Mouse (Mus musculus): ENCODE data around the gene Gm49361. TPM values are rescaled to one million over a fixed set of nuclear protein-coding genes. Genes with fewer than 3 reads are reported as not detected.

Gm49361 gene
- total RNA-seq, 2 experiments from 2014 or later: 0.36 to 0.50 TPM

- DNase-seq: peak; percentile 51
Observed at GRCm38 (mm10) chr14:57729975-57730499, 15.9 kb downstream of the Gm49361 start.

GRCm38 (mm10) chr14:57729364-57729763 lies 16.5 kb downstream of the Gm49361 start:
- DNase-seq: no peak

DNA sequence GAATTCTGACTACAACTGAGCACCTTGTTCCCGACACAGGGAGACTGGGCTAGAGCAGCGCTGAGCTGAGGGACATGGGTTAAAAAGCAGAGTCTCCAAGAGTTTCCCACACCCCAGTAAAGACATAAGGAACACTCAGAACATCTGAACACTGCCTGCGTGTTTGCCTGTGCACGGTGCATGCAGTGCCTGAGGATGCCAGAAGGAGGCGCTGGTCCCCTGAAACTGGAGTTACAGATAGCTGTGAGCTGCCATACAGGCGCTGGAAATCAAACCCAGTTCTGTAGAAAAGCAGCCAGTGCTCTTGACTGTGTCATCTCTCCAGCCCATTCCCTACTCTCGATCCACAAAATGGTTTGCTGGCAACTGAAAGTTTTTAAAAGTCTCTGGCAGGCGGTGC lies 19.7 kb downstream of the Gm49361 start:
- no peak for DNase-seq

DNA sequence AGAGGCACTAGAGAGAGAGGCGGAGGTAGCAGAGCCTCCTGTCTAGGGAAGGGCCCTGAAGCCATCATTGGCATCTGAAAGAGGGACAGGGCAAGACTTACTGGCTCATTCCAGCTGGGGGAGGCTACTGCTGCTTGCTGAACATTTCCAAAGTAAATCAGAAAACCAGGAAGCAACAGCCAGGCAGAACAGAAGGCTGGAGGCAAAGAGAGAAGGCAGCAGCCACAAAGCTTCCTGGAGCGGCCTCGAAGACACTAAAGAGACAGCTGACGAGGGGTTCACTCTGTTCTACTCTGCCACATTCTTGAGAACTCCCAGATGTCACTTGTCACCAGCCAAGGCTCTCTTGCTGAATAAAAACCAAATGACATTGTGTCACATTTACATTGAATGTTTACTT lies 21.4 kb downstream of the Gm49361 start:
- no peak for DNase-seq

- no peak for DNase-seq
Observed at GRCm38 (mm10) chr14:57718245-57718644, 27.7 kb downstream of the Gm49361 start.

GRCm38 (mm10) chr14:57716601-57717245 lies 29.2 kb downstream of the Gm49361 start:
- no peak for DNase-seq

GRCm38 (mm10) chr14:57712884-57713283 lies 33.0 kb downstream of the Gm49361 start:
- no peak for DNase-seq

- no peak for DNase-seq
Observed at GRCm38 (mm10) chr14:57711059-57711458, 34.8 kb downstream of the Gm49361 start.

GRCm38 (mm10) chr14:57709171-57709570 lies 36.7 kb downstream of the Gm49361 start:
- peak; percentile 52 for DNase-seq

GRCm38 (mm10) chr14:57708580-57708979 lies 37.3 kb downstream of the Gm49361 start:
- peak; percentile 51 for DNase-seq

- peak; percentile 64 for DNase-seq
Observed at GRCm38 (mm10) chr14:57707100-57707893, 38.6 kb downstream of the Gm49361 start.

- DNase-seq: no peak
Observed at GRCm38 (mm10) chr14:57706760-57707099, 39.2 kb downstream of the Gm49361 start.

DNA sequence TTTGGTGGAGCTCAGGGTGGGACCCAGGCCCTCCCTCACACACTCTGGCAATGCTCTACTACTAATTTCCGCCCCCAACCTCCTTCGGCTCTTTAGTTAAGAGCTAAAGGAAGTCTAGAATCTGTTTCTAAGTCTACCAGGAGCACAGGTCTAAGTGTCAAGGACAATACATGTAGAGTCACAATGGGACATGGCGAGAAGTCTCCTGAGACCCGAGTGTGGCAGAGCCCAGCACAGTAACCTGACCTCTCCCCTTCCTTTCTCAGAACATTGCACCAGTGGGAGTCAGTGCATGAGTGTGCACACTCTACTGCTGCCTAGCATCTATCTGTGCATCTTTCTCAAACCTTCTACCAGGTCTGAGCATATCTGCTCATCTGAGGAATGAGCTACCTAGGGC lies 40.1 kb downstream of the Gm49361 start:
- no peak for DNase-seq

- DNase-seq: no peak
Observed at GRCm38 (mm10) chr14:57705075-57705474, 40.8 kb downstream of the Gm49361 start.

GRCm38 (mm10) chr14:57701915-57702477 lies 43.9 kb downstream of the Gm49361 start:
- DNase-seq: no peak

DNA sequence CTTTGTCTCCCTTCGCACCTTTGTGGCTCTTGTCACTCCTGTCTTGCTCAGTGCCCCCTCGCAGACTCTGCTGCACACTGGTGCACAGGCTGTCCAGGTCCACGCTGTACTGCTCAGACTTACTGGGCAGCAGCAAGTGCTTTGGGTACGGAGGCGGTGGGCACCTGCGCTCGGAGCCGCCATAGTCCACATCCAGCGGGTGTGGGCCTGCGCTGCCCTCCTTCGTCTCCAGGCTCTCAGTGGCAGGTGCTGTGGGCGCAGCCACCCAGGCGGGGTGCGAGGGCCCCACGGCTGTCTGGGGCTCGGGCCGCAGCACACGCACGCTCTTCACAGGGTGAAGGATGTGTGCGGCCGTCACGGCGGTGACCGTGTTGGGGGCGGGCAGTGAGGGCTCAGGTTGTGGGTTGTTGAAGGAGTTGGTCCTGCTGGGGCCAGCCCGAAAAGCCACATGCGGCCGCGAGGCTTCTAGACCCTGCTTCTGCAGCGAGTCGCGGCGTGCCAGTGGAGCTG lies 46.4 kb downstream of the Gm49361 start:
- DNase-seq: no peak

DNA sequence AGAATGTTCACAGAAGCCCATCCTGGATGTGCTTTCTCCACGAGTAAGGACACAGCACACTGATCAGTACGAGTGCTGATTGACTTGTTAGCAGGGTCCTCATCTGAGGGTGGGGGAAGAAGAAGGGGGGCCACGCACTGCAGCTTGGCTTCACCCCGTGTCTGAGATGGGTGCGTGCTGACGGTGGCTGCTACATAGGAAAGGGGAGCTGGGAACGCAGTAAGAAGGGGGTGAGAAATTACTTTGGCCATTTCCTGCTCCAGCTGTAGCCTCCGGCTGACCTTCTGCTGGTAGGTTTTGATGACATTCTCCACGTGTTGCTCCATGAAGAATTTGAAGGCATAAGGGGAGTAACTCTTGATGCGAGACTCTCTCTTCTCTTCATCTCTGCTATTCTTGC lies 46.9 kb downstream of the Gm49361 start:
- DNase-seq: no peak

DNA sequence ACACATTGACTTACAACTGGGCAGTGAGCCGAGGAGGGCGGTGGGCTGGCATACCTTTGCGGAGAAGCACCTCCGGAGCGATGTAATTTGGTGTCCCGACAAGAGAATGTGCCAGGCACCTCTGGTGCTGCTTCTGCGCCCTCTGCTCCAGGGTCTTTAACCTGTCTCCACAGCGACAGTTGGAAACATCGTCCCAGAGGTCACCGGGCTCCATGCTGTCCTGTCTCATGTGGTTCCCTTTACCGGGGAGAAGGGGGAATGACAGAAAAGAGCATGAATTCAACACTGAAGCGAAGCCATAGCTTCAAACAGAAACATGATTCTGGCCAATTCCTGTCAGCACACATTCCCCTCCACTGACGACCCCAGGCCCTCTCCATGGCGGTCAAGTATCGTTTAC lies 49.8 kb downstream of the Gm49361 start:
- no peak for DNase-seq

DNA sequence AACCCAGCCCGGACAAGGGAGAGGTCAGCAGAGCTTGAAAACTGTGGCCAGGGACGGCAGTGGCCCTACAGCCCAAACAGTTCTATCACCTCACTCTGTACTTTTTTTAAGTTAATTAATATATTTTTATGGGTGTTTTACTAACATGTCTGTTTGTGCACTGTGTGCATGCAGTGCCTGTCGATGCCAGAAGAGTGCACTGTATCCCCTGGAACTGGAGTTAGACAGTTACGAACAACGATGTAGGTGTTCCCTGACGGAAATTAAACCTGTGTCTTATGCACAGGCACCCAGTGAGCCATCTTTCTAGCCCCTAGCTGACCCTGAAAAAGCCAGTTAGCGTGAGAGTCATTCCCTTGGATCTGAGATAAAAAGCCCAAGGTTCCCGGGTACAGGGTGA lies 50.4 kb downstream of the Gm49361 start:
- no peak for DNase-seq

DNA sequence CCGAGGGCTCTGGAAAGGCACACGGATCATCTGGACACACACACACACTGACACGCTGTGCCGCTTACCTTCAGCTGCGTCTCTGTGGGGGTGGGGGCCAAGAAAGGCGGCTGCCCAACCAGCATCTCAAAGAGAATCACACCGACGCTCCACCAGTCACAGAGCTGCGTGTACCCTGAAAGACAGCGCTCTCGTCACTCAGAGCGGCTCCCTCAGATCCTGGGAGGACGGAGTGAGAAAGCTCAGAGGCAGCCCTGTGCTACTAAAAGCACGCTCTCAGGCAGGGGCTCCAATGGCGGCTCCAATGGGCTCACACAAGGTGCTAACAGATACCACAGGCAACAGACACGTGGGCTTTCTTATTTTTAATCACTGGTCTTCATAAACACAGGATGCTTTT lies 51.7 kb downstream of the Gm49361 start:
- no peak for DNase-seq

DNA sequence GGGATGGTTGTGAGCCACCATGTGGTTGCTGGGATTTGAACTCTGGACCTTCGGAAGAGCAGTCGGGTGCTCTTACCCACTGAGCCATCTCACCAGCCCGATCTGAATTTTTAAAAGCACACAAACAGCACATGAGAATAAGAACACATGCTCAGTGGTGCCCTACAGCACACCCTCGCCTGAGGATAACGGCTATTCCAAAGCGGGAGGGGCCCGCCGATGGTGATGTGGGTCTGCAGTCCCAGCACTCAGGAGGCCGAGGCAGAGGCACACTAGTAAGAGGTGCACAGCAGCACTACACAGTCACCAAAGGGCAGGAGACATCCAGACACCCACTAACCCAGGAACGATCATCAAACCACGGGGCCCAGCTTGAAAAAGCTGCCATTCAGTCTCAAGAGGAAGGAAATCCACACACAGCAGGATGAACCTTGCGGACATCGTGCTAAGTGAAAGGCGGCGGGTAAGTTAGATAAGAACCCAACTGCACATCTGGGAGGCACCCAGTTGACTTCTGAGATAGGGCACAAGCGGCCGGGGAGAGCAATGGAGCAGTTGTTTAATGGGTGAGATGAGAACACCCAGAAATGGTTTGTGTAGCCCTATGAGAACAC lies 53.3 kb downstream of the Gm49361 start:
- no peak for DNase-seq

DNA sequence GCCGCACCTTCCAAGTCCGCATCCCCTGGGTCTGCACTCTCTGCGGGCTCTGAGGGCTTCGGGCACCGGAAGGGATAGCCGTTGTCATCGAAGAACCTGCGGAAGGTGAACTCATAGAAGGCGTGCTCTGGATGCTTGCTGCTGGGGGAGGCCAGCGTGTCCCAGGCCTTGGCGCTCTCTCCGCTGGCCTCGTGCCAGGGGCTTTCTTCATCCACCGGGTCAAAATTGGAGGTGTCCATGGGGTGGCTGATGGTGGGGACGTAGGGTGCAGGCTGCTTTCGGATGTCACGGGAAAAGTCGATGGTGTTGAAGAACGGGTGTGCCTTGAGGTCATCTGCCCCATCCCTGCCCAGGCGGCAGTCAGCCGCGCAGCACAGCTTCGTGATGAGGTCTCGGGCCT lies 54.6 kb downstream of the Gm49361 start:
- DNase-seq: no peak

GRCm38 (mm10) chr14:57690681-57691080 lies 55.2 kb downstream of the Gm49361 start:
- DNase-seq: no peak
